Mouse (Mus musculus): ENCODE results near the gene Itga9.

The Itga9 gene

DNA sequence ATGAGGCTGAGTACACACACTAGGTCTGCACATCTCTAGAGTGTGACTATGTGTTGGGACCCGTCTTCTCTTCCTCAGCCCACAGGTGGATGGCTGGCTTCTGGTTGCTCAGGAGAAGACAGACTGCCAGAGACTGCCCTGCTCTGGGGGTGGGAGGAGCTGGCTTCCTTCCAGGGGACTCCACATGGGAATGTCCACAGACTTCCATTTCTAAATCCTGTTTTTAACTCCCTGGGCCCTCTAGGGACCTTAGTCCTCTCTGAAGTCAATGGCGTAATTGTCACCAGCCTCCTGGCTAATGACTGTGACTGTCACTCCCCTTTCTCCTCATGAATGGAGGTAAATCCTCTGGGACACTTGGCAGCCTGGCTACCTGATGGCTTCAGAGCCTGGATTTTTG lies 45.4 kb downstream of the Itga9 start:
- DNase-seq (ENCODE audit: low spot score in 2 of 2): no peak

GRCm38 (mm10) chr9:118653436-118653835 lies 46.9 kb downstream of the Itga9 start:
- DNase-seq (ENCODE audit: low spot score in 2 of 2): no peak

DNA sequence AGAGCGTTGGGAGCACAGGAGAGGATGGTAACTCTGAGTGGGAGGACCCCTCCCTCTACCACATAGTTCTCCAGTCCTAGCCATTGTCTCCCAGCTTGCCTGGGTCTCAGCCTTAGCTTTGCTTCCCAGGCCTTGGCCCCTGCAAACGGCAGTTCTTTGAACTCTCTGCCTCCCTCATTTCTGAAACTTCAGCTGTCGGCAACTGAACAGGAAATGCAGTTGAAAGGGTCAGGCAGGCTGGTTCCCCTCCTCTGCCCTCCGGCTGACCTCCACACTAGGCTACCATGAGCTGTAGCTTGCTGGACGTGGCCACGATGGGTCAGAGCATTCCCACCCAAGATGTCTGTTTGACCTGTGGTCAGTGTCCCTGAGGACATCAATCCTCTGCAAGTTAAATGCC lies 48.5 kb downstream of the Itga9 start:
- no peak for DNase-seq (ENCODE audit: low spot score in 2 of 2)

DNA sequence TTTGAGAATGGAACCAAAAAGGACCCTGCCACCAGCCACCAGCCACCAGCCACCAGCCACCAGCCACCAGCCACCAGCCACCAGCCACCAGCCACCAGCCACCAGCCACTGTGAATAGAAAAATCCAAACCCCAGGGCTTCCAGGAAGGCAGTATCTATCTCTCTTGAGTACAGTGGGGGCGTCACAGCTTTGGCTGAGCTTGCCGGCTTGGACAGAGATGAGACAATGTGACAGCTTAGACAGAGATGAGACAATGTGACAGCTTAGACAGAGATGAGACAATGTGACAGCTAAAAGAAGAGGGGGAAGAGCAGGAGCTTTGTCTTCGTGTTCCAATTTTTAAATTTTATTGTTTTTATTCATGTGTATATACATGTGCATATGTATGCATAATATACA lies 49.2 kb downstream of the Itga9 start:
- DNase-seq (ENCODE audit: low spot score in 2 of 2): no peak

DNA sequence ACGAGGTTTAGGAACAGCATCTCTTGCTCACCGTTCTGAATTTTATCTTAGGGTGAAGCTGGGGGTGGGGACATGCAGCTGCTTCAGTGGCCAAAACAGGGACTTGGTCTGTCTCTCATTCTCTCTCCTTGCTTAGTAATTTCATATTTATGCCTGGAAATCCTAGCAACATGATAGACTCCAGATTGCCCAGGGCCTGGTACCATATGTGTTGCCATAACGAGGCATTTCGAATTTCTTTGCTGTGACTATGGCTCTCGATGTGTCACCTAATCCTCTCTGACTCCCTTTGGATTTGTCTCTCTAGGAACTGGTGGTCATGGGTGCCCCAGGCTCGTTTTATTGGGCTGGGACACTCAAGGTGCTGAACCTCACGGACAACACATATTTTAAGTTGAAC lies 51.7 kb downstream of the Itga9 start:
- DNase-seq (ENCODE audit: low spot score in 2 of 2): no peak

GRCm38 (mm10) chr9:118659809-118660208 lies 53.3 kb downstream of the Itga9 start:
- DNase-seq (ENCODE audit: low spot score in 2 of 2): no peak

DNA sequence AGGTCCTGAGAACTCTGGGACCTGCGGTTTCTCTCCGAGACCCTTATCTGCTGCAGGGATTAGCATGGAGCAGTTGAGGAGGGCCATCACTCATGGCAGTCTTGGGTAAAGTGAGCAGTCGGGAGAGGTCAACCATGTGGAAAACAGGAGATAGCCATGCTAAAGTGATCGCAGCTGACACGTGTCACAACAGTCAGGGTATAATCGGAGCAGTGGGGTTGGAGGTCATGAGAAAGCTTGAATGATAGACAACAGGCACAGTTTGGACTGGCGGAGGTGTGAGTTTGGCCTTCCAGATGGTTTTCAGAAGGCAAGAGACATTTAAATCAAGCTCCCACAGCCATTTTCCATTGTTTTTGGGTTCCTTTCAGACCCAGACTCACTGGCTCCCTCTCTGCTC lies 53.8 kb downstream of the Itga9 start:
- no peak for DNase-seq (ENCODE audit: low spot score in 2 of 2)

GRCm38 (mm10) chr9:118662026-118662425 lies 55.5 kb downstream of the Itga9 start:
- no peak for DNase-seq (ENCODE audit: low spot score in 2 of 2)

GRCm38 (mm10) chr9:118662476-118662875 lies 56.0 kb downstream of the Itga9 start:
- no peak for DNase-seq (ENCODE audit: low spot score in 2 of 2)

DNA sequence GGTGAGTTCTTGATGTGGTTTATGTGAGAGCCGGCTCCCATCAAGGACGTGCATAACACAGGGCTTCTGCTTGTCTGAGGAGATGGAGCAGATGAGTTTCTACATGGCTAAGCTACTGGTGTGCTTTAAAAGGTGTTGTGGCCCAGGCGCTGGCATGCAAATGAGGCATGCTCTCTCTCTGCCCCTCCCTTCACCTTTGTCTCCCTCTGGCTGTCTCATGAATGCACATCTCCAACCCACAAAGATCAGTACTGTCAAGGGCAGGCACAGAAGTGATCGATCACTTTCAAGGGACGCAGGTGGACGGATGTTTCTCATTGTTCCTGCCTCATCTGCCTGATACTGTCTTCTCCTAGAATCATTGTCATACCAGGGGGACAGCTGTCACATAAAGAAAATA lies 57.4 kb downstream of the Itga9 start:
- no peak for DNase-seq (ENCODE audit: low spot score in 2 of 2)

DNA sequence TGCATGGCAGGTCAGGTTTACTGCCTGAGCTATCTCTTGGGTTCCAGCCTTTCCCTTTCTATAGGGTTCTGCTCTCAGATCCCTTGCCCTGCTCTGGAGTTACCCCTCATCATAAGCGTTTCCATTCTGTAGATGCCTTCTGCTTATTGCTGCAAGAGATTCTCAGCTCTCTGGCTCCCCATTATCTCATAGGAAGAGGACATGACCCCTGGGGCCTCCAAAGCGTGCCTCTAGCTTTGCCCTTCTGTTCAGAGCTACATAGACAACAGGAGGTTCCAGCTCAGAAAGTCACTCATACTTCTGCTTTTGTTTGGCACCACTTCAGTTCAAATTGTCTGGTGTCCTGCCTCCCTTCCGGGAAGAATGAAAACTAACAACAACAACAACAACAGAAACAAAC lies 59.6 kb downstream of the Itga9 start:
- DNase-seq (ENCODE audit: low spot score in 2 of 2): no peak

DNA sequence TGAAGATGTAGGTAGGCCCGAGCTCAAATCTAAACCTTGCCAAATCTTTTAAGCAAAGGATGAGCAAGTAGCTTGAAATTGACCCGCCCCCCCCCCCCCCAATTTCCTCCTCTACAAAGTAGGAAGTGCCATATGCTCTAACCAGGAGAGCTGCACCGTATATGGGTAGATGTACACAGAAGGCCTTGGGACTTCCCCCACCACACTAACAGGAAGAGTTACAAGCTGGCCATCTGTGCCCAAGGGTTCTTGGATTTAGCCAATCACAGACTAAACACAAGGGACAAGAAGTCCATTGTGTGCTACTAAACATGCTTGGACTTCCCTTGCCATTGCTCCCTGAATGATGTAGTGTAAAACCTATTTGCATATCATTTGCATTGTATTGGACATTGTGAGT lies 63.2 kb downstream of the Itga9 start:
- DNase-seq (ENCODE audit: low spot score in 2 of 2): peak in 1 of 2 experiments; percentile 23

- DNase-seq (ENCODE audit: low spot score in 2 of 2): no peak
Observed at GRCm38 (mm10) chr9:118674277-118674676, 67.8 kb downstream of the Itga9 start.

DNA sequence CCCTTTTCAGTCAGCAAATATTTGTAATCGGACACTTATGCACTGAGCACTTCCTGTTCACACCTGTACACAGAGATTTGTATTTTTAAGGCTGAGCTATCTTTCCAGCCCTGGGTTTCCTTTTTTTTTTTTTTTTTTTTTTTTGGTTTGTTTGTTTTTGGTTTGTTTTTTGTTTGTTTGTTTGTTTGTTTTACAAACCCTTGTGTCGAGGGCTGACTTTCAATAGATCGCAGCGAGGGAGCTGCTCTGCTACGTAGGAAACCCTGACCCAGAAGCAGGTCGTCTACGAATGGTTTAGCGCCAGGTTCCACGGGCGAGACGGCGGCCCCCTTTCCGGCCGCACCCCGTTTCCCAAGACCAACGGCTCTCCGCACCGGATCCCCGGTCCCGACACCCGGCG lies 68.3 kb downstream of the Itga9 start:
- DNase-seq (ENCODE audit: low spot score in 2 of 2): peak in 1 of 2 experiments; percentile 29

DNA sequence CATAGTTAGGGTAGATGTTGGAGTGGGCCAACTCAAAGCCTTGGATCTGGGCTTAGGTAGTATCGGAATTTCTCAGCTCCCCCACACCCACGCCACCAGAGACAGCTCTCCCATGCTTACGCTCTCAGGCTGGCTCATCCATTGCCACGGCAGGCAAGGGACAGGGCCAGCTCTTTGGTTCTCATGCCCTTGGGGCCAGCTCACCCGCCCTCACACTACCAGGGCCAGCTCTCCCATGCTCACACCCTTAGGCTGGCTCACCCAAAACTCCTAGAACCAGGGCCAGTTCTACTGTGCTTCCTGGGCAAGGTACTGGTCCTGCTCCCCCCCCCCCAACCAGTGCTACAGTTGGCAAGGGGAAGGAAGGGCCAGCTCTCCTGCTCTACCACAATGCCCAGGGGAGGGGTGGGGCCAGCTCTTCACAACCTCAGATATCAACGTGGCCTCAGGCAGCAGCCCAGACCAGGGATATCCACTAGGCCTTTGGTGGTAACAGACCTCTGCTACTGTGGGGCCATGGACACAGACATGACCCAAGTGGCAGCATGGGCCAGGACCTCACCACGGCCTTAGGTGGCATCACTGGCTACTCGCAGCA lies 69.2 kb downstream of the Itga9 start:
- no peak for DNase-seq (ENCODE audit: low spot score in 2 of 2)

- no peak for DNase-seq (ENCODE audit: low spot score in 2 of 2)
Observed at GRCm38 (mm10) chr9:118676692-118677091, 70.2 kb downstream of the Itga9 start.

DNA sequence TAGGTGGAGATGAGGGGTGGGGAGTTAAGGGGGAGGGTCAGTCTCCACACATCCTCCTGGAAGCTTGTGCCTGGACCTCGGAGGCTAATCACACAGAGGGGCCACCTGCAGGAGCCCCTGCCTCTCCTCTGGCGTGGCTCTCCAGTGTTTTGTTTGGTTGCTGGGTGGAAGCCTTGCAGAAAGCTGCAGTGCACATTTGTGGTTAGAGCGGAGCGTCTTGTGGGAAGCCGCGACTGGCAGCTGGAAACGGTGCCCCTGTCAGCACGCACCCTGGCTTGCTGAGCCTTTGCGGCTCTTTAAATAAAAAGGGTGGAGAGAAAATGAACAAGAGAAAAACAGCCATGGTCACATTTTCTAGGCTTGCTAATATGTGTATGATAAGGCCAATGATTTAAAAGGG lies 70.9 kb downstream of the Itga9 start:
- no peak for DNase-seq (ENCODE audit: low spot score in 2 of 2)

DNA sequence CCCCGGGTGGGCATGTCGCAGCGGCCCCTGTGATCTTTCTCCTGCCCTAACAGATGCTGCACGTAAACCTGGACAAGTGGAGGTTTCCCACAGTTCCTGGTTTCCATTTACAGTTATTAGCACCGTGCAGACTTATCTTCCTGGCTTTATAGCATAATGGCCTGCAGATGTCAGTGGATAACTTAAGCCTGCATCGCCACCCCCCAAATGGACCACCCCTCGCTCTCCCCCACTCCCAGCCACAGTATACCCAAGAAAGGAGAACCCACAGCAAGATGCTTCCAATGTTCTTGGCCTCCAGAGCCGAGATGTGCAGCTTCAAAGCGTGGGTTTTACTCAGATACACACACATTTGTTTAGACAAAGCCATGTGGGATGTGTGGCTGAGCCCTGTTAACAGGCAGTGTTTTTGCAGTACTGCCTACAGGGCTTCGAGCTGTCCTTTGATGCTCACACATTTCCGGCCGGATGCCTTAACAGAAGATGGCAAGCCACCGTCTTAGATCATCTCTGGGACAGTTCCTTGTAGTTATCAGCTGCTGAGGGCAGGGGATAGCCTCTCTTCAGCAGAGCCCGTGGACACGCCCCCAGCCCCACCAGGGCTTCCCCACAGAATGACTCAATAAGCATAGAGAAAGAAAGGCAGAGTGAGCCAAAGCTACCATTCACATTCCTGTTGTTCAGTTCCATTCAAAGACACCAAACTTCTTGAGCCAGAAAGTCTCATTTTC lies 71.7 kb downstream of the Itga9 start:
- DNase-seq (ENCODE audit: low spot score in 2 of 2): no peak

- peak in 1 of 2 experiments; percentile 27 for DNase-seq (ENCODE audit: low spot score in 2 of 2)
Observed at GRCm38 (mm10) chr9:118678759-118679158, 72.3 kb downstream of the Itga9 start.

DNA sequence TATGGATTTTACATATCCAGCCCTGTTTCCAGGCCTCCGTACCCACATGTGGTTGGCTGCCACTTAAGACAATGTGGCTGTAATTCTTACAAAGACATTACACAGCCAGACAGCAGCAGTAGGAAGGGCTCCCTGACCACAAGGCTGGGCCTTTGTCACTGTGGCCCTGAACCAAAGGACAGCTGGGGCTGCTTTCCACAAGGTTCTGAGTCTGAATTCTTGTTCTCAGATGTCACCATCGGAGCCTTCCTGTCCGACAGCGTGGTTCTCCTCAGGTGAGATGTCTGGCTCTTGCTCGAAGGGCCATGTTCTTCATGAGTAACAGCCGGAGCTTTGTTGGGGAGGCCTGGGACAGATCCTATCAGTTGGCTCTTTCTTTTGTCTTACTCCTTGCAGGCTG lies 75.0 kb downstream of the Itga9 start:
- no peak for DNase-seq (ENCODE audit: low spot score in 2 of 2)

GRCm38 (mm10) chr9:118682154-118682553 lies 75.7 kb downstream of the Itga9 start:
- no peak for DNase-seq (ENCODE audit: low spot score in 2 of 2)

DNA sequence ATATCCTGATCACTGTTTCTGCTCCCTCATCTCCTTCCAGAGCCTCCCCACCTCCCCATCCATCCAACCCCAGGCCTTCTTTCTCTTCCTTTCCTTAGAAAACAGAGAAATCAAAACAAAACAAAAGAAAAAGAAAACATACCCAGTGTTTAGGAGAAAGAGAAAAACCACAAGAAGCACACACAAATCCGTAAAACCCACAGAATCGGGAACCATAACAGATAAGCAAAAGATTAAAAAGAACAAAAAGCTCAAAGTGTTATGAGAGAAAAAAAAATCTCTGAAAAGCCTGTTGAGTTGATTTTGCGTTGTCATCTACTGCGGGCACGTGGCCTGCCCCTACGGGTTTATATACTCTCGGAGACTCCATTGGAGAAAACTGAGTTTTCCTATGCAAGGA lies 77.0 kb downstream of the Itga9 start:
- no peak for DNase-seq (ENCODE audit: low spot score in 2 of 2)

DNA sequence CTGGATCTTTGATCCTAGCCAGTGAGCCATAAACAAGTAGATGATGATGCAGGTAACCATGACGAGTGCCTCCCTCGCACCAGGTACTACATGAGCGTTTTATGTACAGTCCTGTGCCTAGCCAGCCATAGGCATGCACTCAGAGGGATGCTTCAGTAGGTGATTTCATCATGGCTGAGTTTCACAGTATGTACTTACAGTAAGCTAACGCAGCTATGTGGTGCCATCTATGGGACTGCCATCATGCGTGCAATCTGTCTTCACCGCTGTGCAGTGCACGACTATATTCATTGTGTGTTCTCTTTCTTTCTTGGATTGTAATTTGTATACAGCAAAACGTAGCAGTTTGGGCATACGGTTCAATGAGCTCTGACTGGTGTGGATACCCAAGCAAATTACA lies 77.9 kb downstream of the Itga9 start:
- DNase-seq (ENCODE audit: low spot score in 2 of 2): no peak

Data from spleen, postnatal 4 days (tissue).